Mouse (Mus musculus): ENCODE results near the gene Amdhd2. TPM values are rescaled to one million over a fixed set of nuclear protein-coding genes. Genes with fewer than 3 reads are reported as not detected.

Amdhd2 gene
- polyA plus RNA-seq, 1 experiment from 2014 or later: 29.7 TPM

DNA sequence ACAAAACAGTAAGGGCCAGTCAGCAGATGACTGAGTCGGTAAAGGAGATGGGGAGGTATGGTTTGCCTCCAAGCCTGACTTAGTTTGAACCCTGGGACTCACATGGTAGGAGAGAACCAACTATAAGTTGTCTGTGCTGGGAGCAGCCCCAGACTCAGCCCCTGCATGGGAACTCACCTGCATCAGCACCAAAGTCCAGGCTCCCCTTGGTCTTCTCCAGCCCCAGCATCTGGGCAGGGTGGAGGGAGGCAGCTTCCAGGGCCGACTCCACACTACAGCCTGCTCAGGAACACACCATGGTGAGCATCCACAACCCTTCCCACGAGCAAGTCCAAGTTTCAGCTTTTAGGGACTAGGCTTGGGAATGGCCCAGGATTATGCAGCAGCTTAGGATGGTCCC is 7.2 kb downstream of the Amdhd2 start:
- no peak overlapping the region for H3K27ac ChIP-seq (ENCODE audit: low read length)
- H3K4me2 ChIP-seq (replicated peaks; ENCODE audit: low read depth, low read length): no peak overlapping the region
- H3K9ac ChIP-seq (replicated peaks; ENCODE audit: low read depth, low read length): no peak overlapping the region
- peaks cover 3% of the 10 kb centered on the region; the same call in 1 of the 2 replicates for H3K4me1 ChIP-seq (ENCODE audit: control insufficient read depth, insufficient read depth, low read length)
- WGBS: 80% methylated on average over 3 of the region's 3 CpGs
- H3K9me3 ChIP-seq (ENCODE audit: control insufficient read depth, low read depth, low read length): no peaks in the 10 kb centered on the region
- no peaks in the 10 kb centered on the region for H3K27me3 ChIP-seq (ENCODE audit: control insufficient read depth, insufficient read depth, low read length)
- ATAC-seq (ENCODE audit: insufficient number of reproducible peaks, insufficient read depth, low FRiP score, low read depth): no peak
- peaks cover 11% of the 10 kb centered on the region for H3K36me3 ChIP-seq (ENCODE audit: control insufficient read depth, insufficient read depth, low read length)
- no peak overlapping the region for H3K4me3 ChIP-seq (ENCODE audit: low read depth, low read length)

GRCm38 (mm10) chr17:24155742-24156141 is 7.8 kb downstream of the Amdhd2 start:
- Histone ChIP-seq H3K27ac (ENCODE audit: low read length) (no peak overlapping the region), H3K4me3 (ENCODE audit: low read depth, low read length) (no peak overlapping the region), H3K4me1 (ENCODE audit: control insufficient read depth, insufficient read depth, low read length) (peaks cover 3% of the 10 kb centered on the region; the same call in 1 of the 2 replicates), H3K27me3 (ENCODE audit: control insufficient read depth, insufficient read depth, low read length) (no peaks in the 10 kb centered on the region), H3K36me3 (ENCODE audit: control insufficient read depth, insufficient read depth, low read length) (peaks cover 11% of the 10 kb centered on the region), H3K9me3 (ENCODE audit: control insufficient read depth, low read depth, low read length) (no peaks in the 10 kb centered on the region), H3K9ac (replicated peaks; ENCODE audit: low read depth, low read length) (no peak overlapping the region), H3K4me2 (replicated peaks; ENCODE audit: low read depth, low read length) (no peak overlapping the region)
- no peak for ATAC-seq (ENCODE audit: insufficient number of reproducible peaks, insufficient read depth, low FRiP score, low read depth)
- WGBS: 88% methylated on average over 9 of the region's 9 CpGs

GRCm38 (mm10) chr17:24154463-24154862 is 9.1 kb downstream of the Amdhd2 start:
- no peak for ATAC-seq (ENCODE audit: insufficient number of reproducible peaks, insufficient read depth, low FRiP score, low read depth)
- H3K9ac ChIP-seq (replicated peaks; ENCODE audit: low read depth, low read length): no peak overlapping the region
- H3K36me3 ChIP-seq (ENCODE audit: control insufficient read depth, insufficient read depth, low read length): peaks cover 11% of the 10 kb centered on the region
- H3K9me3 ChIP-seq (ENCODE audit: control insufficient read depth, low read depth, low read length): no peaks in the 10 kb centered on the region
- no peak overlapping the region for H3K27ac ChIP-seq (ENCODE audit: low read length)
- 66% methylated on average over 3 of the region's 3 CpGs for WGBS
- H3K27me3 ChIP-seq (ENCODE audit: control insufficient read depth, insufficient read depth, low read length): no peaks in the 10 kb centered on the region
- H3K4me2 ChIP-seq (replicated peaks; ENCODE audit: low read depth, low read length): no peak overlapping the region
- peaks cover 3% of the 10 kb centered on the region; the same call in 1 of the 2 replicates for H3K4me1 ChIP-seq (ENCODE audit: control insufficient read depth, insufficient read depth, low read length)
- H3K4me3 ChIP-seq (ENCODE audit: low read depth, low read length): no peak overlapping the region

- peak; percentile 93 for ATAC-seq (ENCODE audit: insufficient number of reproducible peaks, insufficient read depth, low FRiP score, low read depth)
- Histone ChIP-seq H3K4me3 (ENCODE audit: low read depth, low read length) (peak overlapping the region; percentile 32), H3K9ac (replicated peaks; ENCODE audit: low read depth, low read length) (0 out of 2 replicates have a peak overlapping the region, but pooled peaks have one; percentile 25), H3K36me3 (ENCODE audit: control insufficient read depth, insufficient read depth, low read length) (peaks cover 6% of the 10 kb centered on the region; the same call in 1 of the 2 replicates), H3K4me1 (ENCODE audit: control insufficient read depth, insufficient read depth, low read length) (peaks cover 3% of the 10 kb centered on the region; the same call in 1 of the 2 replicates), H3K4me2 (replicated peaks; ENCODE audit: low read depth, low read length) (peak overlapping the region; percentile 80), H3K27me3 (ENCODE audit: control insufficient read depth, insufficient read depth, low read length) (no peaks in the 10 kb centered on the region), H3K9me3 (ENCODE audit: control insufficient read depth, low read depth, low read length) (no peaks in the 10 kb centered on the region), H3K27ac (ENCODE audit: low read length) (no peak overlapping the region)
- 1% methylated on average over 26 of the region's 26 CpGs for WGBS
Observed at GRCm38 (mm10) chr17:24151890-24152563, 11.5 kb downstream of the Amdhd2 start.

GRCm38 (mm10) chr17:24151382-24151781 is 12.2 kb downstream of the Amdhd2 start:
- Histone ChIP-seq H3K9me3 (ENCODE audit: control insufficient read depth, low read depth, low read length) (no peaks in the 10 kb centered on the region), H3K4me3 (ENCODE audit: low read depth, low read length) (peak overlapping the region; percentile 32), H3K9ac (replicated peaks; ENCODE audit: low read depth, low read length) (no peak overlapping the region), H3K4me1 (ENCODE audit: control insufficient read depth, insufficient read depth, low read length) (peaks cover 3% of the 10 kb centered on the region; the same call in 1 of the 2 replicates), H3K4me2 (replicated peaks; ENCODE audit: low read depth, low read length) (peak overlapping the region; percentile 80), H3K27ac (ENCODE audit: low read length) (no peak overlapping the region), H3K27me3 (ENCODE audit: control insufficient read depth, insufficient read depth, low read length) (no peaks in the 10 kb centered on the region), H3K36me3 (ENCODE audit: control insufficient read depth, insufficient read depth, low read length) (peaks cover 6% of the 10 kb centered on the region; the same call in 1 of the 2 replicates)
- WGBS: 11% methylated on average over 7 of the region's 7 CpGs
- ATAC-seq (ENCODE audit: insufficient number of reproducible peaks, insufficient read depth, low FRiP score, low read depth): no peak

GRCm38 (mm10) chr17:24150824-24151223 is 12.7 kb downstream of the Amdhd2 start, which contains the start of gene Pdpk1:
TSS of gene Pdpk1 (minus strand) at chr17:24150924.
- H3K4me1 ChIP-seq (ENCODE audit: control insufficient read depth, insufficient read depth, low read length): peaks cover 3% of the 10 kb centered on the region; the same call in 1 of the 2 replicates
- no peaks in the 10 kb centered on the region for H3K27me3 ChIP-seq (ENCODE audit: control insufficient read depth, insufficient read depth, low read length)
- no peaks in the 10 kb centered on the region for H3K9me3 ChIP-seq (ENCODE audit: control insufficient read depth, low read depth, low read length)
- peak within 1 kb of the TSS; percentile 80 for H3K4me2 ChIP-seq (replicated peaks; ENCODE audit: low read depth, low read length)
- no peak for ATAC-seq (ENCODE audit: insufficient number of reproducible peaks, insufficient read depth, low FRiP score, low read depth)
- no peak within 1 kb of the TSS for H3K27ac ChIP-seq (ENCODE audit: low read length)
- 80% methylated on average over 2 of the region's 2 CpGs for WGBS
- H3K9ac ChIP-seq (replicated peaks; ENCODE audit: low read depth, low read length): 0 out of 2 replicates have a peak within 1 kb of the TSS, but pooled peaks have one; percentile 25
- peak within 1 kb of the TSS; percentile 32 for H3K4me3 ChIP-seq (ENCODE audit: low read depth, low read length)
- peaks cover 6% of the 10 kb centered on the region; the same call in 1 of the 2 replicates for H3K36me3 ChIP-seq (ENCODE audit: control insufficient read depth, insufficient read depth, low read length)

DNA sequence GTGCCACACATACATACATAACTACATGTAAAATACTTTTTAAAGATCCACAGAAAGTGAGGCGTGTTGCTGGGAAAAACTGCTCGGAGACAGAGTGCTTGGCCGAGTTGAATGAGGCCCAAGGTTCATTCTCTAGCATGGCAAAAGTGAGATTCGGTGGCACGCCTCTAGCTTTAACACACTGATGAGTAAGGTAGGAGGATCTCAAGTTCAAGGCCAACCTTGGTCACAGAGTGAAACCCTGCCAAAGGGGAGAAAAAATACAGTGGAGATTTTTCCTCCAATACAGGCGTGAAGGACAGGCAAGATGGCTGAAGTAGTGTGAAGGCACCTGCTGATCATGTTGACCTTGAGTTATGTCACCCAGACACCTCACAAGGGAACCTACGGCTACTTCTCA is 14.1 kb downstream of the Amdhd2 start:
- H3K36me3 ChIP-seq (ENCODE audit: control insufficient read depth, insufficient read depth, low read length): no peaks in the 10 kb centered on the region
- H3K4me3 ChIP-seq (ENCODE audit: low read depth, low read length): no peak overlapping the region
- no peaks in the 10 kb centered on the region for H3K27me3 ChIP-seq (ENCODE audit: control insufficient read depth, insufficient read depth, low read length)
- no peak overlapping the region for H3K9ac ChIP-seq (replicated peaks; ENCODE audit: low read depth, low read length)
- H3K4me1 ChIP-seq (ENCODE audit: control insufficient read depth, insufficient read depth, low read length): peaks cover 3% of the 10 kb centered on the region; the same call in 1 of the 2 replicates
- no peak overlapping the region for H3K27ac ChIP-seq (ENCODE audit: low read length)
- no peaks in the 10 kb centered on the region for H3K9me3 ChIP-seq (ENCODE audit: control insufficient read depth, low read depth, low read length)
- no peak overlapping the region for H3K4me2 ChIP-seq (replicated peaks; ENCODE audit: low read depth, low read length)
- ATAC-seq (ENCODE audit: insufficient number of reproducible peaks, insufficient read depth, low FRiP score, low read depth): no peak
- WGBS: 87% methylated on average over 7 of the region's 7 CpGs

DNA sequence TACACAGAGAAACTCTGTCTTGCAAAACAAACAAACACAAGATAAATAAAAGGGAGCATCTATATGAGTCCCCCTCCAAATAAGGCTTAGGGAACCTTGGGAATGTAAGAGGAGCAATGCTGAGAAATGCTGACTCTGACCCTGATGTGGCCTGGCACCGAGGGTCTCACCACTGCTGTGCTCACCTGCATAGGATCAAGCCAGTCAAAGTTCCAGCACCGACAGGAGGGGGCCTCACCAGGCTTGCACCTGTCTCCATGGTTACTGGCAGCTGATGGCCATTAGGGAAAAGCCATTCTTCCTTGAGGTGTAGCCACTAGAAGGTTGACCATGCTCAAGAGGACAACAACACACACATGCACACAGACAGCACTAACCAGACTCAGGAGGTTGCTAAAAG is 20.7 kb downstream of the Amdhd2 start:
- Histone ChIP-seq H3K9me3 (ENCODE audit: control insufficient read depth, low read depth, low read length) (no peaks in the 10 kb centered on the region), H3K9ac (replicated peaks; ENCODE audit: low read depth, low read length) (no peak overlapping the region), H3K4me1 (ENCODE audit: control insufficient read depth, insufficient read depth, low read length) (peaks cover 10% of the 10 kb centered on the region), H3K4me2 (replicated peaks; ENCODE audit: low read depth, low read length) (no peak overlapping the region), H3K4me3 (ENCODE audit: low read depth, low read length) (no peak overlapping the region), H3K27ac (ENCODE audit: low read length) (no peak overlapping the region), H3K36me3 (ENCODE audit: control insufficient read depth, insufficient read depth, low read length) (no peaks in the 10 kb centered on the region), H3K27me3 (ENCODE audit: control insufficient read depth, insufficient read depth, low read length) (no peaks in the 10 kb centered on the region)
- ATAC-seq (ENCODE audit: insufficient number of reproducible peaks, insufficient read depth, low FRiP score, low read depth): no peak
- WGBS: 35% methylated on average over 2 of the region's 2 CpGs

Measured in stomach, embryonic 14.5 days (tissue).